Mouse (Mus musculus): Measurements from ENCODE around the gene Zfp78.

DNA sequence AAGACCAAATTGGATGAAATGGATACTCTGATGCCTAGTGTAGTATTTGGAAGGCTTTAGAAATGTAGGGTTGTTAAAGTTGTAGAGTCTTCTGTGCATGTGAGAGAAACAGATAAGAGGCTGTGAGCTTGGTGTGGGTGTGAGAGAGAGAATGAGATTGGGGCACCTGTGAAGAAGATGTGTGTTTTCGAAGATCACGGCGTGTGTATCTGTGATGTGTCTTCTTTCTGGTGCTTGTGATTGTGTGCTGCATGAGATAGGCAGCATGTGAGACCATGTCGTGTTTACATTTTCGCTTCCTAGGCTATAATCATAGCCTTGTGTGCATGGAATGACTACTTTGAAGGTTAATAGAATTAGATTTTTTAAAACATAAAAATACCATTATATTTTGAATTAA is 4.1 kb downstream of the Zfp78 start:
- no peak for TF ChIP-seq CTCF (IDR thresholded peaks at IDR 0.05; ENCODE audit: borderline replicate concordance, extremely low read depth, insufficient read depth, insufficient read length)
- no peak for TF ChIP-seq POLR2A (IDR thresholded peaks at IDR 0.05; ENCODE audit: borderline replicate concordance, extremely low read depth, insufficient read depth, insufficient read length, poor library complexity, severe bottlenecking)
